Comparison of ENCODE assay signal across 14 mouse cellular contexts in the genomic region with DNA sequence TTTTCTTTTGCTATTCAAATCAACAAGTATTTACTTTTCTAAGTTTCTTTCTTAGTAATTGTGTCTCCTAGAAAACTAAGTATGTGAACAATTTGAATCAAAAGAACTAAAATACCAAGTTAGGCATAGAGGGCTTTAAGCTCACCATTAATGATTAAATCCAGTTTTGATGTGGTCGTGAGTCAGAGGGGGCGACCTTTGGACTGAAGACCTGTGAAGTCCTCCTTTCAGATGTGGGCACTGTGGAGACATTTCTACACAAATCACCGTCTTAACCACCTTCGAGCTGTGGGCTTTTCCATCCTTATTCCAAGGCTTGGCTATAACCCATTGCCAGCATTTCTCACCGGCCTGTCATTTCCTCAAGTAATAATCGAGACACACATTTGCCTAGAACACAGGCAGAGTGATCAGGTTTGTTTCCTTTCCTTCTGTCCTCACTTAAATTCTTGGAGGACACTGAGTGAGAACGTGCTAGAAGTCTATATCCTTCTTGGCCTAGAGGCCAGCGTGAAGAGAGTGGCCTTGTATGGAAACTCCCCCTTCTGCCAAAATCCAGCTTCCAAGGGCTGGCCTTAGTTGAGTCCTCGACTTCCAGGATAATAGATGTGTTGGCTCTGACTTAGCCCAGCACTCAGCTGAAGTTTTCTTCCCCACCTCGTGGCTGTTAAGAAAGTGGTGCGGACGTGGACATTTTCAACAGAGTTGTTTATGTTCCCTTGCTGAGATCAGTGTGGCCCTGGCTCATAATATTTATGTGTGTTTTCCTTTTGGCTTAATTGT. TPM values are rescaled to one million over a fixed set of nuclear protein-coding genes. Genes with fewer than 3 reads are reported as not detected.
DNase-seq lines count a peak whose midpoint lies in the region; ATAC-seq and TF ChIP-seq lines count a peak whose summit lies in the region.
"Had no signal": no experiment of that assay in that cellular context is flagged by ENCODE, and none has a peak within 500 bp of the region (broad histone marks: within the 10 kb centered on the region; RNA-seq: fewer than 3 reads in every experiment).

No protein-coding gene starts in this region.

- no peak for TF ChIP-seq CTCF in intestine, postnatal 0 days (IDR thresholded peaks at IDR 0.05; ENCODE audit: low read depth)

- H3K36me3 ChIP-seq in intestine, embryonic 15.5 days: no peaks in the 10 kb centered on the region
- no peaks in the 10 kb centered on the region for H3K36me3 ChIP-seq in intestine, postnatal 0 days (ENCODE audit: control insufficient read depth, insufficient read depth)
- no peaks in the 10 kb centered on the region for H3K36me3 ChIP-seq in kidney, embryonic 15.5 days
- H3K36me3 ChIP-seq in midbrain, embryonic 14.5 days (ENCODE audit: control insufficient read depth, insufficient read depth, low read length): no peaks in the 10 kb centered on the region
- H3K36me3 ChIP-seq: heart, embryonic 12.5 days; hindbrain, embryonic 13.5 days; liver, embryonic 15.5 days; midbrain, embryonic 13.5 days had no signal

- H3K27ac ChIP-seq in intestine, embryonic 15.5 days: no peak overlapping the region
- H3K27ac ChIP-seq in intestine, postnatal 0 days (ENCODE audit: low read depth, low read length): no peak overlapping the region
- H3K27ac ChIP-seq in kidney, embryonic 15.5 days: peak overlapping the region; percentile 46; the same call in 1 of the 2 replicates
- no peak overlapping the region for H3K27ac ChIP-seq in midbrain, embryonic 14.5 days (replicated peaks; ENCODE audit: low read depth, low read length)
- H3K27ac ChIP-seq: hindbrain, embryonic 13.5 days; liver, embryonic 15.5 days; midbrain, embryonic 13.5 days had no signal

- H3K4me1 ChIP-seq in intestine, embryonic 15.5 days (replicated peaks): no peaks in the 10 kb centered on the region
- 0 out of 2 replicates have a peak, but pooled peaks cover 3% of the 10 kb centered on the region for H3K4me1 ChIP-seq in intestine, postnatal 0 days (replicated peaks; ENCODE audit: control insufficient read depth, insufficient read depth, low read length)
- H3K4me1 ChIP-seq in kidney, embryonic 15.5 days: no peaks in the 10 kb centered on the region
- H3K4me1 ChIP-seq in midbrain, embryonic 14.5 days (ENCODE audit: control insufficient read depth, insufficient read depth, low read length): no peaks in the 10 kb centered on the region
- H3K4me1 ChIP-seq: heart, embryonic 12.5 days; hindbrain, embryonic 13.5 days; liver, embryonic 15.5 days; midbrain, embryonic 13.5 days had no signal

- ATAC-seq in intestine, embryonic 15.5 days: peak; percentile 51; the same call in 1 of the 2 replicates
- ATAC-seq in intestine, postnatal 0 days: no peak
- ATAC-seq in kidney, embryonic 15.5 days (replicated peaks; ENCODE audit: low FRiP score): no peak
- no peak for ATAC-seq in midbrain, embryonic 14.5 days (ENCODE audit: low FRiP score, low TSS enrichment)
- ATAC-seq: midbrain, embryonic 13.5 days had no signal

- no peak overlapping the region for H3K9ac ChIP-seq in intestine, embryonic 15.5 days
- no peak overlapping the region for H3K9ac ChIP-seq in intestine, postnatal 0 days (ENCODE audit: low read depth, low read length)
- no peak overlapping the region for H3K9ac ChIP-seq in kidney, embryonic 15.5 days
- no peak overlapping the region for H3K9ac ChIP-seq in midbrain, embryonic 14.5 days (replicated peaks; ENCODE audit: low read length)
- H3K9ac ChIP-seq: heart, embryonic 12.5 days; hindbrain, embryonic 13.5 days; liver, embryonic 15.5 days; midbrain, embryonic 13.5 days had no signal

- no peak overlapping the region for H3K4me3 ChIP-seq in intestine, embryonic 15.5 days (replicated peaks)
- H3K4me3 ChIP-seq in intestine, postnatal 0 days (ENCODE audit: low read depth, low read length): no peak overlapping the region
- H3K4me3 ChIP-seq in kidney, embryonic 15.5 days (replicated peaks): no peak overlapping the region
- H3K4me3 ChIP-seq in midbrain, embryonic 14.5 days (replicated peaks; ENCODE audit: low read depth, low read length): no peak overlapping the region
- H3K4me3 ChIP-seq: heart, embryonic 12.5 days; hindbrain, embryonic 13.5 days; liver, embryonic 15.5 days; midbrain, embryonic 13.5 days had no signal

- peak; percentile 28 to 32 for DNase-seq in adrenal gland, postnatal 36 days
- DNase-seq in lung, postnatal 10 days: peak; percentile 47
- DNase-seq in midbrain, embryonic 14.5 days: no peak
- no peak for DNase-seq in thymus, postnatal 14 days
- no peak for DNase-seq in layer of hippocampus, adult 9-11 months
- DNase-seq: cerebellum, adult 8-10 months; spleen, adult 18-20 months had no signal

- WGBS in intestine, embryonic 15.5 days: 62% methylated on average over 12 of the region's 12 CpGs
- 53% methylated on average over 12 of the region's 12 CpGs for WGBS in intestine, postnatal 0 days
- 74% methylated on average over 12 of the region's 12 CpGs for WGBS in kidney, embryonic 15.5 days
- 88% methylated on average over 12 of the region's 12 CpGs for whole genome bisulfite sequencing in midbrain, embryonic 14.5 days

- no peaks in the 10 kb centered on the region for H3K27me3 ChIP-seq in intestine, embryonic 15.5 days (replicated peaks)
- H3K27me3 ChIP-seq in intestine, postnatal 0 days (replicated peaks; ENCODE audit: control insufficient read depth, insufficient read depth, low read length): no peaks in the 10 kb centered on the region
- no peaks in the 10 kb centered on the region for H3K27me3 ChIP-seq in kidney, embryonic 15.5 days
- no peaks in the 10 kb centered on the region for H3K27me3 ChIP-seq in midbrain, embryonic 14.5 days (ENCODE audit: control insufficient read depth, insufficient read depth, low read length)
- H3K27me3 ChIP-seq: heart, embryonic 12.5 days; hindbrain, embryonic 13.5 days; liver, embryonic 15.5 days; midbrain, embryonic 13.5 days had no signal

- no peaks in the 10 kb centered on the region for H3K9me3 ChIP-seq in intestine, embryonic 15.5 days
- H3K9me3 ChIP-seq in intestine, postnatal 0 days (ENCODE audit: control insufficient read depth): no peaks in the 10 kb centered on the region
- no peaks in the 10 kb centered on the region for H3K9me3 ChIP-seq in kidney, embryonic 15.5 days (replicated peaks)
- no peaks in the 10 kb centered on the region for H3K9me3 ChIP-seq in midbrain, embryonic 14.5 days (ENCODE audit: control insufficient read depth, low read length)
- H3K9me3 ChIP-seq: heart, embryonic 12.5 days; hindbrain, embryonic 13.5 days; liver, embryonic 15.5 days; midbrain, embryonic 13.5 days had no signal

- H3K4me2 ChIP-seq in intestine, embryonic 15.5 days (replicated peaks): no peak overlapping the region
- no peak overlapping the region for H3K4me2 ChIP-seq in intestine, postnatal 0 days (replicated peaks; ENCODE audit: low read depth)
- no peak overlapping the region for H3K4me2 ChIP-seq in kidney, embryonic 15.5 days
- no peak overlapping the region for H3K4me2 ChIP-seq in midbrain, embryonic 14.5 days (ENCODE audit: low read length)
- H3K4me2 ChIP-seq: heart, embryonic 12.5 days; hindbrain, embryonic 13.5 days; liver, embryonic 15.5 days; midbrain, embryonic 13.5 days had no signal

RNA-seq across cellular contexts. Expression of a gene that starts 54.8 kb away (rescaled TPM):
- 4.6 and 4.7 TPM in 2 replicates for polyA plus RNA-seq in intestine, embryonic 15.5 days (2015; fragmentation: Nextera tagmentation; extraction: Ambion mirVana)
- 3.2 and 3.7 TPM in 2 replicates for polyA plus RNA-seq in intestine, postnatal 0 days (2015; fragmentation: Nextera tagmentation; extraction: Ambion mirVana)
- 10 to 100 TPM; 37.8 to 56.6 TPM for total RNA-seq in adrenal gland, postnatal 36 days (2021)
- polyA plus RNA-seq in kidney, embryonic 15.5 days (2015; fragmentation: Nextera tagmentation; extraction: Ambion mirVana): 7.2 and 7.4 TPM in 2 replicates
- 2.1 and 3.7 TPM in 2 replicates for polyA plus RNA-seq in midbrain, embryonic 14.5 days (2014; fragmentation: Nextera tagmentation; extraction: Ambion mirVana)

Comparison
In these comparisons a context has a peak if more than half of its experiments do, and no peak if none do; other contexts are left out.
1. DNase-seq: peak in adrenal gland, postnatal 36 days (2 of 2) and lung, postnatal 10 days (single experiment); none in midbrain, embryonic 14.5 days (single experiment), thymus, postnatal 14 days (single experiment) and layer of hippocampus, adult 9-11 months (single experiment).